Mouse (Mus musculus): ENCODE data around the gene Gsto2.

DNA sequence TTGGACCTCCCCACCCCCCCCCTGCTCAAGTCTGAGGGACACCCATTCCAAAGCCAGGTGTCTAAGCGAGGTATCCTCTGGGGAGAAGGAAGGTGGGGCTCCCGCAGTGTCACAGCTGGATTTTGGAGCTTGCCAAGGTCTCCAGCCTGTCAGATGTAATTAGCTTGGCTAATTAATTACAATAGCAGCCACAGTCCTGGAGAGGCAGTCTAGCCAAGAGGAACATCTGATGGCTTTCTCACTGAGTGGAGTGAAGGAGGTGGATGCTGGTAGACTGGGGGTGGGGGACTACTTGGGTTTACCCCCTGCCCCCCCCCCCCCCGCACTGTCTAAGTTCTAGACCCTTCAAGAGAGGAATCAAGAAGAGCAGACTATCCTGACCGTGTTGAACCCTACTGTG, 38.3 kb downstream of the Gsto2 start:
- TF ChIP-seq CTCF (IDR thresholded peaks at IDR 0.05; ENCODE audit: insufficient read depth, low read depth, low read length): no peak
- TF ChIP-seq POLR2A (IDR thresholded peaks at IDR 0.05; ENCODE audit: insufficient read depth, low read depth, low read length): no peak

Measured in olfactory bulb, adult 2 months (tissue).